Mouse (Mus musculus) hindbrain, embryonic 10.5 days (tissue): ENCODE measurements around the gene Engase. TPM values are rescaled to one million over a fixed set of nuclear protein-coding genes. Genes with fewer than 3 reads are reported as not detected.
A peak's percentile ranks its signal among the peaks of the same experiment; 100 is the strongest.

ENCODE experiments used
- DNase-seq: peaks from one replicate; pipeline ENCODE4 v3.0.0-alpha.2; 2017; ENCODE audit warnings: low spot score
- H3K27ac ChIP-seq: fragments of 300-500 bp; sonication (generic); 2 replicates; pipeline ENCODE4 v1.5.1; 2016; ENCODE audit warnings: mild to moderate bottlenecking, moderate library complexity
- H3K27me3 ChIP-seq: fragments of 300-500 bp; sonication (generic); 2 replicates; pipeline ENCODE4 v1.6.1; 2016; ENCODE audit warnings: mild to moderate bottlenecking; ENCODE audit not compliant: poor library complexity, insufficient read depth, severe bottlenecking
- H3K36me3 ChIP-seq: fragments of 300-500 bp; sonication (generic); 2 replicates; pipeline ENCODE4 v1.6.1; 2016; ENCODE audit warnings: mild to moderate bottlenecking, moderate library complexity
- H3K4me1 ChIP-seq: fragments of 300-500 bp; sonication (generic); replicated peaks from 2 replicates; pipeline ENCODE4 v1.6.1; 2016; ENCODE audit warnings: mild to moderate bottlenecking
- H3K4me3 ChIP-seq: fragments of 300-500 bp; sonication (generic); 2 replicates; pipeline ENCODE4 v1.5.1; 2016; ENCODE audit warnings: mild to moderate bottlenecking, moderate library complexity
- H3K9me3 ChIP-seq: fragments of 300-500 bp; sonication (generic); 2 replicates; pipeline ENCODE4 v1.6.1; 2016; ENCODE audit warnings: mild to moderate bottlenecking, moderate library complexity
- WGBS: fragments of 180-500 bp; shearing (Covaris S2); methylation state at CpG from one replicate; pipeline ENCODE4 v1.1.7; 2016; 5-methylcytosine and 5-hydroxymethylcytosine counted together
- polyA plus RNA-seq: library from polyadenylated mRNA; unstranded; fragments of >200 nt; fragmentation: Nextera tagmentation; extraction: Ambion mirVana; gene quantifications from 2 replicates; pipeline ENCODE4 v1.2.1, GENCODE M21; 2016

Engase gene
- polyA plus RNA-seq, 1 experiment from 2014 or later = 8.9 TPM

DNA sequence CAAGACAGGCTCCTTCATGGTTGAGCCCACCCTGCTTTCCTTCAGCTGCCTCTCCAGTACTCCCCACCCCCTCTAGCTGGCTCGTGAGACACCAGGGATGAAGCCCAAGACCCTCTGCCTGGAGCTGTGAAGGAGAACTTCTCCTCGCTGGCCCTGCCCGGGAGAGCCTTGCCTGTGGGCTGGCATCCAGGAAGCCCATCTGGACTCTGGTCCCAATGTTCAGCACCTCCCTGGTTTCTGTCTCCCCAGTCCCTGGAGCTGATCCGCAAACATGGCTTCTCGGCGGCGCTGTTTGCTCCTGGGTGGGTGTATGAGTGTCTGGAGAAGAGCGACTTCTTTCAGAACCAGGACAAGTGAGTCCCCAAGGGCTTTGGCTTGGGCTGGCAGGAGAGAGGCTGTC lies 7.5 kb downstream of the Engase start:
- no peak overlapping the region for H3K4me3 ChIP-seq
- H3K9me3 ChIP-seq = no peaks in the 10 kb centered on the region
- peaks cover 72% of the 10 kb centered on the region for H3K36me3 ChIP-seq
- no peak overlapping the region for H3K27ac ChIP-seq
- 81% methylated on average over 8 of the region's 8 CpGs for WGBS
- peaks cover 42% of the 10 kb centered on the region for H3K4me1 ChIP-seq
- peaks cover 4% of the 10 kb centered on the region for H3K27me3 ChIP-seq
- no peak for DNase-seq

DNA sequence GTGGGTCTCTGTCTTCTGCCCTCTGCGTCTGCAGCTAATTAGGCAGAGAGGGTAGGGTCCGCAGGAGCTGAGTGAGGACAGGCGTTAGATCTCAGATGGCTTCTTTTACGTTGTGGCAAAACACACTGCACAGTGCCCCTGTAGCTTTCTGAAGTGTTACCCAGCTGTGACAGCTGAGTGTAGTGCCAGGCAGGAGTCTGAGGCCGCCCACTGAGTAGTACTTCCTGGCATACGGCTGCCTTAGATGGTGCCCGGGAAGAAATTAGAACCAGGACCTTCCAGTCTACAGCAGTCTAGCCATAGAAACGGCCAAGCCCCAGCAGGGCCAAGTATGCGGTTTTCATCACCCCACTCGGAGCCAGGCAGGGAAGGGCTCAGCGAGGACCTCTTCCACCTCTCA lies 8.7 kb downstream of the Engase start:
- Histone ChIP-seq H3K27ac (no peak overlapping the region), H3K36me3 (peaks cover 63% of the 10 kb centered on the region), H3K27me3 (peaks cover 15% of the 10 kb centered on the region), H3K4me1 (peaks cover 49% of the 10 kb centered on the region), H3K9me3 (no peaks in the 10 kb centered on the region), H3K4me3 (no peak overlapping the region)
- no peak for DNase-seq
- 58% methylated on average over 11 of the region's 11 CpGs for WGBS

DNA sequence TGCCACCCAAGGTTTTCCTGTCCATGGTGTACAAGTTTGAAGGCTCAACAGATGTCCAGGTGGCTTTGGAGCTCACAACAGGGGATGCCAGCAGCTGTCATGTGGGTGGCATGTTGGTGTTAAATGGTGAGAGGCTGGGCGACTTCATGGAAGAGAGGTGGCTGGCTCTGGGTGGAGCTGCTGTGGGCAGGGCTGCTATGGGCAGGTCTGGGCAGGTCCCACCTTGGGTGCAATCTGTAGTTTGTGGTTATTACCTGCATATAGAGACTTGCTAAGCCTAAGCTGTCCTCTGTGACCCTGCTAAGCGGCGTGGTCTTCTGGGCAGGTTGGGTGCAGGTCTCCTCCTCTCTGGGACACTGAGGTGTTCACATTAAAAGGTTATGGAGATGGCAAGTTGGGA lies 9.2 kb downstream of the Engase start:
- Histone ChIP-seq H3K36me3 (peaks cover 63% of the 10 kb centered on the region), H3K9me3 (no peaks in the 10 kb centered on the region), H3K27me3 (peaks cover 16% of the 10 kb centered on the region), H3K27ac (no peak overlapping the region), H3K4me1 (peaks cover 53% of the 10 kb centered on the region), H3K4me3 (no peak overlapping the region)
- DNase-seq = no peak
- 87% methylated on average over 3 of the region's 3 CpGs for WGBS

DNA sequence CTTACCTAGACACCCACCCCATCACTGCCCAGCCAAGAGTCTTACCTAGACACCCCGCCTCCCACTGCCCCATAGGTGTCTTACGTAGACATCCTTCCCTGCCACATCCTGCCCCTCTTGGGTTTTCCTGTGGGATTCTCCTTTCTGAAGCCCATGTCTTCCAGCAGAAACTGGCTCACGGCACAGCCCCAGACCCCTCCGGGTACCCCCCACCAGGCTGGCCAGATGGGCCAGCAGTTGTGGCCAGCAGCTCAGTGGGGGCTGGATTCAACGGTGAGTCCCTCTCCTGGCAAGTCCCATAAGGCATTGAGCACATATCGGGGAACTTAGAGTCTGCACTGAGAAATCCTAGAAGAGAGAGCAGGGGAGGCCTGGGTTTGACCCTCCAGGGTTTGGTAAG lies 9.7 kb downstream of the Engase start:
- H3K27me3 ChIP-seq = peaks cover 16% of the 10 kb centered on the region
- H3K4me3 ChIP-seq = no peak overlapping the region
- H3K4me1 ChIP-seq = peaks cover 55% of the 10 kb centered on the region
- no peaks in the 10 kb centered on the region for H3K9me3 ChIP-seq
- peaks cover 59% of the 10 kb centered on the region for H3K36me3 ChIP-seq
- WGBS = 80% methylated on average over 6 of the region's 6 CpGs
- H3K27ac ChIP-seq = no peak overlapping the region
- no peak for DNase-seq

DNA sequence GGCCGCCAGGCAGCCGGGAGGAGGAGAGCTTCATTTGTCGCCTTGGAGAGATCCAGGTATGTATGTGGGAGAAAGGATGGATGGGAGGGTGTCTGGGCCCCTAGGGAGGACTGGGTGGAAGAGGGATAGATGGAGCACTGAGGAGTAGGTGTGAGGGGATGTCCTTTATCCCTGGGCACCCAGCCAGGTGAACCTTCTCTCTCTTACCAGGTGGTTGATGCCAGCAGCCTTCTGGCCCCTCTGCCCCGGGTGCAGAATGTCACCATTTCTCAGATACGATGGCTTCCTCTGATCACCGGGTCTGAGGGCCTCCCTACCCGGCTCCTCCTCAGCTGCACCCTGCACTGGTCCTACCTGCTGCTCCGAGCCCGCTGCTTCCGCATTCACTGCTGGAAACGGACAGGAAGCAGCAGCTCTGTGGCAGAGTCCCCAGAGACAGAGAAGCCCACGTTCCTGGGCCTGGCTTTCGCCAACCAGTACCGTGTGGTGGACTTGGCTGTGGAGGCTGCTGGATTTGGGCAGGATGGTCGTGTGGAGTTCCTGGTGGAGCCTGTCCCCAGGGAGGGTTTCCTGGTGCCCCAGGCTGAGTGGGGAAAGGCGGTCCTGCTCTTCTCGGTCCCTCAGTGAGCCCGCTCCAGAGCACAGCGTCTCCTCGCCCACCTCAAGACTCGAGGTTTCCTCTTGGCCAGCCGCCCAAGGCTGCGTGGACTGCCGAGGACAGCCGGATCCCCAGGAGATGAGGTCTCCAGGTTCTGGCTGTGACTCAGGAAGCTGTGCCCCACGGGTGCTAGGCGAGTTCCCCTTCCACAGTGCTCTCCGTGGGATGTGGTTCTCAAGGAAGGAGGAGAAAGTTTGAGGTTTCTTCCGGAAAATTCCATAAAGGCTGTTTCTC lies 10.5 kb downstream of the Engase start:
- Histone ChIP-seq H3K27me3 (peaks cover 22% of the 10 kb centered on the region), H3K4me3 (no peak overlapping the region), H3K4me1 (peaks cover 55% of the 10 kb centered on the region), H3K36me3 (peaks cover 50% of the 10 kb centered on the region), H3K9me3 (no peaks in the 10 kb centered on the region), H3K27ac (peak overlapping the region; percentile 43; the same call in 1 of the 2 replicates)
- whole genome bisulfite sequencing = 90% methylated on average over 29 of the region's 29 CpGs
- DNase-seq = no peak

DNA sequence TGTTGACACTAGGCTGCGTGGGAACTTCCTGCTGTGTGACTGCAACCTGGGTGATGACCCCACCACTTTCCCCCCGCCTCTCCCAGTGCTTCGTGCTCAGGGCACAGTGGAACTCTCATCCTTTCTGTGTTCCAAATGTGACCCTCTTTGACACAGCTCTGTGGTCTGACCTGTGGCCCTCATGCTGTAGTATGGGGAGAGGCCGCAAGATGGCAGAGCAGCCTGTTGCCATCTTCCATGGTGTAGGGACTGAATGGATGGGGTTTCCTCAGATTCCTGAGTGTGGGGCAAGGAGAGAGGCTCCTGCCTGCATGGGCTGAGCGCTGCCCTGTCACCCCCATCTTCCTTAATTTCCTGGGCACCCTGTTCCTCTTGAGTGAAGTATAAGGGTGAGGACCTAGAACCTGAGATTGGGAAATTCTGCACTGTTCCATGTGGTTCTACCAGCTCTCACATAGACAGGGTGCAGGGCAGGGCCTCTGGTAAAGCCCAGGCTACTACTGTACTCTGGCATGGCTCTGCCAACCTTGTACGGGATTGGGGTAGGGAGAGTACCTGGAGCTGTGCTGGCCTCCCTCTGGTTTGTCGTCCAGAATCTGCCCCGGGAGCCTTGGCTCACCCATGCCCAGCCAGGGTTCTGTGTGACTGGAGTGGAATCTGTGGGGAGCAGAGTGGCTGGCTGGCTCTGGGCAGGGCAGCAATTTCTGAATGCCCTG lies 11.7 kb downstream of the Engase start:
- H3K27me3 ChIP-seq = peaks cover 22% of the 10 kb centered on the region
- no peak for DNase-seq
- H3K27ac ChIP-seq = no peak overlapping the region
- WGBS = 69% methylated on average over 8 of the region's 8 CpGs
- no peak overlapping the region for H3K4me3 ChIP-seq
- H3K36me3 ChIP-seq = peaks cover 39% of the 10 kb centered on the region
- peaks cover 59% of the 10 kb centered on the region for H3K4me1 ChIP-seq
- H3K9me3 ChIP-seq = no peaks in the 10 kb centered on the region

DNA sequence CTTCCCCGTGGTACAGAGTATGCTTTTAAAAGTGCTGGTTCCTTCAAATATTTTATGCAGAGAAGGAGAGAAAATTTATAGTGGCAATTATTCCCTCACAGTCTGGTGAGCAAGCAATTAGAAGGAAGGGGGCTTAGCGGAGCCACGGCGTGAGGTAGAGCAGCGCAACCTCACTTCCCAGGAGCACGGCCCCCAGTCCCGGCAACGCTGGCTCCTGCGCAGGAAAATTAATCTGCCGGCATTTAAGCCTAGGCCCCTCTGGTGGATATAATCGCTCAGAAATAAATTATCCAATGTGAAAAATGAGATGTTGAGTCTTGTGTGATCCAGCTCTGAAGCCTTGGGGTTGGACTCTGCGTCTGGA lies 12.3 kb downstream of the Engase start:
- H3K36me3 ChIP-seq = peaks cover 34% of the 10 kb centered on the region
- no peak for DNase-seq
- peaks cover 63% of the 10 kb centered on the region for H3K4me1 ChIP-seq
- no peak overlapping the region for H3K27ac ChIP-seq
- no peaks in the 10 kb centered on the region for H3K9me3 ChIP-seq
- no peak overlapping the region for H3K4me3 ChIP-seq
- H3K27me3 ChIP-seq = peaks cover 22% of the 10 kb centered on the region
- WGBS = 90% methylated on average over 12 of the region's 12 CpGs

DNA sequence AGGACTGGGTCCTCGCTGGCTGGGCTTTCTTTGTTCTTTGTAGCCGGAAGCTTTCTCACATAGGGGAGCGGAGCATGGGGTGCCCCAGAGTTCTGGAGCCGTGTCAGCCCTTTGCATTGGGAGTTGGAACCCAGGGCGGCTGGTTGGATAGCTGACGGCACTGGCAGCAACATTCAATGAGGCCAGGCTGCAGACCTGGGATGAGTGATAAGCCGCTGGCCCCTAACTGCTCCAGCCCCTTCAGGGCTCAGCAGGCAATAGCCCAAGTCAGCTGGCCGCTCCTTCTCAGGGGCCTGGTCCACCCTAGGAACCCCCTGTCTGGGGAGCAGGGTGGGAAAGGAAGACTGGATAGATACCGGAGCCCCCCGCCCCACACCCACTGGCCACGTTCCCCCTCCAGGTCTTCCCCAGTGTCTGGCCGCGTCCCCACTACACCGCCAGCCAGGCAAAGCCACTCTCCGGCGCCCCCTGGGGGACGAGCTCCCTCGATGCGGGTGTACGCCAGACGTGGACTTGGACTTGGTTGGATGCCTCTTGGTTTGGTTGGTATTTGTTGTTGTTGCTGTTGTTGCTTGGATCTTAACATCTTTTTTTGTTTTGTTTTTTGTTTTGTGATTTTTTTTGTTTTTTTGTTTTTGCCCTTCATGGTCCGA lies 14.1 kb downstream of the Engase start:
- DNase-seq = peak; percentile 85
- H3K36me3 ChIP-seq = peaks cover 16% of the 10 kb centered on the region
- H3K4me1 ChIP-seq = peaks cover 57% of the 10 kb centered on the region
- WGBS = 16% methylated on average over 22 of the region's 22 CpGs
- H3K27ac ChIP-seq = peak overlapping the region; percentile 75
- H3K4me3 ChIP-seq = peak overlapping the region; percentile 37
- H3K9me3 ChIP-seq = no peaks in the 10 kb centered on the region
- H3K27me3 ChIP-seq = peaks cover 22% of the 10 kb centered on the region

DNA sequence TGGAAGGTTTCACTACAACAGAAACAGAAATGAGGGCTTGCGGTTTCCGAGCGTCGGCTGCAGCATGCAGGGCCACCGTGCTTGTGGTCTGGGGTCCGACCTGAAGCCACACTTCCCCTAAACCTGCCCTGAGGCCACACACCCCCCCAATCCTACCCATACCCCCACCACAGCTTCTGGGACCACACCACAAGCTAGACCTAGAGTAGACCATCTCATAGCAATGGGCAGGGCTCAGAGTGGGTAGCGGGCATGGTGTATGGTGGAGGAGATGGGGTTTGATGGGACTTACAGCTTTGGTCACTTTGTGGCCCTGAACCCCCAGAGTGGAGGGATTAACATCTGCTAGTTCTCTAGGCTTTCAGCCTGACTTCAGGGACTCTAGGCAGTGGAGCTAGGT lies 14.6 kb downstream of the Engase start:
- peaks cover 22% of the 10 kb centered on the region for H3K27me3 ChIP-seq
- no peak for DNase-seq
- H3K9me3 ChIP-seq = no peaks in the 10 kb centered on the region
- H3K4me3 ChIP-seq = no peak overlapping the region
- H3K27ac ChIP-seq = no peak overlapping the region
- peaks cover 59% of the 10 kb centered on the region for H3K4me1 ChIP-seq
- 90% methylated on average over 7 of the region's 7 CpGs for WGBS
- peaks cover 14% of the 10 kb centered on the region for H3K36me3 ChIP-seq

DNA sequence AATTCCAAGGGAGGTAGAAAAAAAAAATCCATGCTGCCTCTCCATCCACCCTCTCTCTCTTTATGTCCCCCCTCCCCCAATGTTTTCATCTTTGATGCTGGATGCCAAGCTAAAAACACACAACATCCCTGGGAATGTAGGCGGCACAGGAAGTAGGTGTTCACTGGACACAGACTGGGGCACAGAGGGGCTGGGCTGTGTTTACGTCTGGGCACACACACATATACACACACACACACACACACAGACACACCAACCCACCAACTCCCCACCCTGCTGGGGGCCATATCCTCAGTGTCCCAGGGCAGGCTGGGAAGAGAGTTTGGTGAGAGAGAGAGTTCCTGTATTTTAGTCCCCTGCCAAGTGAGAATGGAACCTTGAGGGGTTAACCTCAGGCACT lies 16.8 kb downstream of the Engase start:
- H3K36me3 ChIP-seq = no peaks in the 10 kb centered on the region
- DNase-seq = no peak
- H3K4me1 ChIP-seq = peaks cover 65% of the 10 kb centered on the region
- no peak overlapping the region for H3K4me3 ChIP-seq
- H3K9me3 ChIP-seq = no peaks in the 10 kb centered on the region
- H3K27ac ChIP-seq = peak overlapping the region; percentile 76
- peaks cover 22% of the 10 kb centered on the region for H3K27me3 ChIP-seq
- WGBS = 60% methylated on average over 2 of the region's 2 CpGs

DNA sequence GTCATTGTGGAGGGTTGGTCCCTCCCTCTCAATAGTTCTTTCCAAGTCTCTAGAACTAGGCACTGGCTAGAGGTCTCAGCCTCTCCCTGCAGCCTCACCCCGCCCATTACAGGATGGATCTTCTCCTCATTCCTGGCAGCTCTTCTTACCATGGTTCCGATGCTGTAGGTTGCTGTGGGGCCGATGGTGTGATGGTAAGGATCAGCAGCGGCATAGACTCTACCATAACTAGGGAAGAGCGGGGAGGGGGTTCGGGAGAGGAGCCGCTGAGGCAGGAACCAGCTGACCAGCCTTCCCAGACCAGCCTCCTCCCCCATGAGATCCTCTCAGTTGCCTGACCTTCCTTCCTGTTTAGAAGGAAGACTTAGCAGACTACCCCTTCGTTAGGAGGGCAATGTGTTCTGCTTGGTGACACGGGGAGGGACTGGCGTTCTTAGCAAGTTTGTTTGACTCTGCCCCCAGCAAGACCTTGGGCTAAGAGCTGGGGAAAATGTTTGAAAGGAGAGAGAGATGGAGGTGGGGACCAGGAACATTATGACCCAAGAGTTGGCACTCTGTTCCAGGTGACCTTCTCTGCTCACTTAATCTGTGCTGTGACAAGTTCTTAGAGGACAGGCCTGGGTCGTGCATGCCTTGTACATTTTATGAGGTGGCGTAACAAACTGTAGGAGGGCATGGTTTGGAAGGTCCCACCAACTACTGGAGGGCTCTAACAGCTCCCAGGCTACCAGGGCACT lies 17.5 kb downstream of the Engase start:
- no peaks in the 10 kb centered on the region for H3K36me3 ChIP-seq
- peaks cover 18% of the 10 kb centered on the region for H3K27me3 ChIP-seq
- H3K27ac ChIP-seq = peak overlapping the region; percentile 13
- H3K9me3 ChIP-seq = no peaks in the 10 kb centered on the region
- H3K4me1 ChIP-seq = peaks cover 62% of the 10 kb centered on the region
- WGBS = 81% methylated on average over 12 of the region's 12 CpGs
- DNase-seq = no peak
- H3K4me3 ChIP-seq = no peak overlapping the region

DNA sequence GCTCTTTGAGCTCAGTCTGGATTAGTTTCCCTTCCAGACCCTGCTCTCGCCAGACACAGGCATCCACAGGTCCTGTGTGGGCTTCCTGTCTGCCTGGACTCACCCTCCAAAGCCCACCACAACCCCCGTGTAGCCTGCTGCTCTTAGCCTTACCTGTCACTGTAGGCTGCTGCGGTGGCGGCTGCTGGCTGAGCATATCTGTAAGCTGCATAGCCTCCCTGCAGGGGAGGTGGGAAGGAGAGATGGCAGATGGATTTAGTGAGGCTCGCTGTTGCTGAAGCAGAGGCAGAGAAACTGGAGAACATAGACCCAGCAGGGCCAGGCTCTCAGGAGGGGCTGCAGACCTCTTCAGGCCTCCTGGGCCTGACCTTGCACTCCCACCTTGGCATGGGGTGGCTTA lies 18.4 kb downstream of the Engase start:
- no peak for DNase-seq
- whole genome bisulfite sequencing = 55% methylated on average over 5 of the region's 5 CpGs
- Histone ChIP-seq H3K27me3 (peaks cover 11% of the 10 kb centered on the region), H3K4me1 (peaks cover 56% of the 10 kb centered on the region), H3K36me3 (no peaks in the 10 kb centered on the region), H3K4me3 (no peak overlapping the region), H3K27ac (no peak overlapping the region), H3K9me3 (no peaks in the 10 kb centered on the region)
